Mouse (Mus musculus) monocyte, adult 2 months (primary cell): ENCODE data around the gene G3bp2.
A peak's percentile ranks its signal among the peaks of the same experiment; 100 is the strongest.
"Not testable (repeated sequence)": the region's sequence is repeated elsewhere in the genome, so short reads cannot be mapped to it uniquely, and the experiment has no call there.

Experiments used
- DNase-seq, 2 experiments: peaks; one replicate each; pipeline ENCODE4 v3.0.0; 2022; ENCODE audit warnings: low spot score in 2 of 2, low read depth in 1 of 2

The G3bp2 gene

DNA sequence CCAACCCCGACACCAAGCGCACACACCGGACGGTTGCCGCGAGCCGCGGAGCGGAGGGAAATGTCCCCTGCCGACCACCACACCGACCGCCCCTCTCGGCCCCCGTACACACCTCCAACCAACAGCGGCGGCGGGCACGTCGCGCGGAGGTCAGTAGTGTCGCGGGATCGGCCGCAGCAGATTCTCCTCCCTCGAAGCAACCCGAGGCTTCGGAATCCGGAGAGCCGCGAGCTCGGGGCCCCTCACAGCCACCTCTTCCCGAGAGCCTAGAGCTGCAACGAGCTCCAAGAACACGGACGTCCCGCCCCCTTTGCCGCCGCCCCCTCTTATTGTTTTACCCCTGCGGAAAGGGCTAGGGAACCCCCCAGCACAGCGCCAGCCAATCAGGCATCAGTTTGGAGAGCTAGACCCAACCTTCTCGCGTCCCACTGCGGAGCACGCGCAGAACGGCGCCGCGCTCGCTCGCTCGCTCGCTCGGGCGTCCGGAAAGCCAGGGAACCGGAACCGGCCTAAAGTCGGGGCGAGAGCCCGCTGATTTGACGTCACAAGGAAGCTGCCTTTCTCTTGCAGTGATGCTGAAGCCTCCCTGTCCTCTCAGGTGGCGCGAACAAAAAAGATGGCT is at the start of gene G3bp2:
Gene G3bp2 (minus strand): TSS at position 303 of the 622 bp plus-strand sequence.
- DNase-seq = peak; percentile 93 to 94

DNA sequence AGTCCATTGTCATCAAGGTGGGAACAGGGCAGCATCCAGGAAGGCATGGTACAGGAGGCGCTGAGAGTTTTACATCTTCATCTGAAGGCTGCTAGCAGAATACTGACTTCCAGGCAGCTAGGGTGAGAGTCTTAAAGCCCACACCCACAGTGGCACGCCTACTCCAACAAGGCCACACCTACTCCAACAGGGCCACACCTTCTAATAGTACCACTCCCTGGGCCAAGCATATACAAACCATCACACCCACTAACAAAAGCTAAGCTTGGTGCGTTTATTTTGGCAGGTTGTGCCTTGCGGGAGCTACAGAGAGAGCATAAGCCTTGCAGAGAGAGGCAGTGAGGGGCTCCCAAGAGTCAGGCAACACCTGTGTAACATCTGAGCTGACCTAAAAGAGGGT is 49.5 kb upstream of the G3bp2 start:
- not testable (repeated sequence) for DNase-seq

DNA sequence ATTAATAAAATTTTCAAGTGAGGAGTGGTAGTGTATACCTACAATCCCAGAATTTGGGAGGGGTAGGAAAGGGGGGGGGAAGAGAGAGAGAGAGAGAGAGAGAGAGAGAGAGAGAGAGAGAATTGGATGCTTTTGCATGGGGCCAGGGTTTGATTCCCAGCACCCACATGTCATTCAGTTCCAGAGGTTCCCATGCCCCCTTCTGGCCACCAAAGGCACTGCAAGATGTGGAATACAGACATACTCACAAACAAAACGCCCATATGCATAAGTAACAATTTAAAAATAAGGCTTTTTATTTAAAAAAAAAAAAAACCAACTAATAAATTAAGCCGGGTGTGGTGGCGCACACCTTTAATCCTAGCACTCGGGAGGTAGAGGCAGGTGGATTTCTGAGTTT is 48.6 kb upstream of the G3bp2 start:
- DNase-seq = no peak

DNA sequence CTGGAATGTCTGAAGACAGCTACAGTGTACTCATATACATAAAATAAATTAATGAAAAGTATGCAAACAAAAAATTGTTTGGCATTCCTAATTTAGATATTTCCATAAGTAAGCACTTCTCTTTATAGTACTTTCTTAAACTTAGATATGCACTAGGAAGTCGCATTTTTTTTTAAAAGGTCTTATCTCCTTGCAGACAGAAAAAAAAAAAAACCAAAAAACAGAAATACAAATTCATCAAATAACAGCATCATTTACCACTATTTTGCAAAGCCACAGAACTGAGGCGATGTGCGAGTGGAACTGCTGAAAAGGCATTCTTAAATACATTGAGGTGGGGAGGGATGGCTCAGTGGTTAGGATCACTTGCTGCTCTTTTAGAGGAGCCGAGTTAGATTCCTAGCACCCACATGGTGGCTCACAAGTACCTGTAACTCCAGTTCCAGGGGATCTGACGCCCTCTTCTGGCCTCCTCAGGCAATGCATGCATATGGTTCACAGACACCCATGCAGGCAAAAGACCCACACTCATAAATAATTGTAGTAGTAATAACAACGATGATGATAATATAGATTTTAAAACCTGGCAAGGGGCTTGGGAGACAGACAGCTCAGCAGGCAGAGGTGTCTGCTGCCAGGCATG is 46.6 kb upstream of the G3bp2 start:
- DNase-seq = no peak

- DNase-seq = no peak
Observed at GRCm38 (mm10) chr5:92129321-92129768, 45.8 kb upstream of the G3bp2 start.

GRCm38 (mm10) chr5:92128570-92128969 is 45.1 kb upstream of the G3bp2 start:
- peak in 1 of 2 experiments; percentile 52 for DNase-seq

DNA sequence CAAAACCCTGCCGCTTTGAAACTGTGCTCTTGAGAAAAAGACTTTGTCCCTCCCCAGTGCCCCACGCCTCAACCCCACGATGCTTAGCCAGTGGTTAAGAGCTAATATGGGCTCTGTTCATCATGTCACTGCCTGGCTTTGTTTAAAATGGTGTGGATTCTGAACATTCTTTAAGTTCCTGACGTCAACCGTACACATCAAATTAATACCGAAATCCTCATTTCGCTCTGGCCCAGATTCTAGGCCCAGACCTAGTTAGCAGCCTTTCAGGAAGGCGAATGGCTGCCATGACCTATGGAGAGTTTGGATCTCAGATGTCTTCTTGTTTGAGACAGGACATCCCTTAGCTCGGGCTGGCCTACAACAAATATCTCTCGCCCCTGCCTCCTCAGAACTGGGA is 44.2 kb upstream of the G3bp2 start:
- no peak for DNase-seq

DNA sequence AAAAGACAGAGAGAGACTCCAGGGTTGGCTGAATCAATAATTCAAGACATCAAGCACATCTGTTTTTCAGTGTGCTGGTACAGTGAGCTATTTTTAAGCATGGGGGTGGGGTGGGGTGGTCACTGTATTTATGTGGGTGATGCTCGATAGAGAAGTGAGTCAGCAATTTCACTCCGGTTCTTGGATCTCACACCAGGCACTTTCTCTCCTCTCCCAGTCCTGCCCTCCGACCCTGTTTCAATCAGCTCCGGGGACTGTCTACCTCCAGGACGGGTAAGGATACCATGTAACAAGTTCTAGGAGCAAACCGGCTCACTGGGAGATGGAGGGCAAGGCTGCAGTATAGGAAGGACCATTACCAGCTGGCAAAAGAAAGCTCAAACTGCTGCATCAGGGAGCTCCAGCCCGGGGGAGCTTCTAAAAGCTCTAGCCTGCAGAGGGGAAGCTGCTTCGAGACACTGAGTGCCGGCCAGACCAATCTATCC is 43.7 kb upstream of the G3bp2 start:
- DNase-seq = no peak

- DNase-seq = no peak
Observed at GRCm38 (mm10) chr5:92125446-92125845, 41.9 kb upstream of the G3bp2 start.

- DNase-seq = no peak
Observed at GRCm38 (mm10) chr5:92121636-92122035, 38.1 kb upstream of the G3bp2 start.

DNA sequence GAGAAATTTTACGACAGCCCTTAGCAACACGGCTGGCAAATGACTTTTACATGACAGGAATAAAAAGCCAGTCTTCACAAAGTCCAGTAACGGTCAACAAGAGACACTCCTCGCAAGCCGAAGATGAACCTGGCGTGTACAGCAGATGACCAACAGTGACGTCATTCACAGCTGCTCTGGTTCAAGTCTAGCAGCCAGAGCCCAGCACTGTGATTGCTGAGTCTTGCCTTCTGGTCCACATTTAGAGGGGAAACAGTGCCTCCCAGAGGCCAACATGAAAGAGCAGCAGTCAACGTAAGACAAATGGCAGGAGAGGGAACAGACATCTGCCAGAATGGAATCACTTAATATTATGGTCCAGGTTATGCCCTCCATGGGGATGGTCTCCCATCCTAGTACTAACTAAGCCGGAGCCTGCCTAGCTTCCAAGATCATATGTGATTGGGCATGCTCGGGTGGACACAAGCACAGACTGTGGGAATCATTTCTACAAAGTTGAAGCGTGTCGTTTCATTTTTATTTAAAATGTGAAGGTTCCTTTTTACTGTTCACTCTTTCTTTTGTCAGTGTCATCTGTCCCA is 34.4 kb upstream of the G3bp2 start:
- DNase-seq = peak in 1 of 2 experiments; percentile 48

GRCm38 (mm10) chr5:92114939-92115338 is 31.4 kb upstream of the G3bp2 start:
- no peak for DNase-seq

GRCm38 (mm10) chr5:92114223-92114622 is 30.7 kb upstream of the G3bp2 start:
- no peak for DNase-seq

DNA sequence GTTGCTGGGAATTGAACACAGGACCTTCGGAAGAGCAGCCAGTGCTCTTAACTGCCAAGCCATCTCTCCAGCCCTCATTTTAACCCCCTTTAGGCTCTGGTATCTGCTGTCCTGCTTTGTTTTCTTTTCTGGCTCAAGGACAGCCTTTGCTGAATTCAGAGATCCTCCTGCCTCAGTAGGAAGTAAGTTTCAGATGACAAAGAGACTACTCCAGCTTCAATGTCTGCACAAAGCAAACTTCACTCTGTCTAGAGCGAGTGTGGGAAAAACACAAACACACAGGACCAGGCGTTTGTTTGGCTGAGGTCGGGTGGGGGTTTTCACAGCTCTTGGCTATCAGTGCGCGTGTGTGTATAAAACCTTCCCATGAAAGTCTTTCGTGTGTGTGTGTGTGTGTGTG is 30.0 kb upstream of the G3bp2 start:
- DNase-seq = no peak

- DNase-seq = no peak
Observed at GRCm38 (mm10) chr5:92112585-92112984, 29.1 kb upstream of the G3bp2 start.

DNA sequence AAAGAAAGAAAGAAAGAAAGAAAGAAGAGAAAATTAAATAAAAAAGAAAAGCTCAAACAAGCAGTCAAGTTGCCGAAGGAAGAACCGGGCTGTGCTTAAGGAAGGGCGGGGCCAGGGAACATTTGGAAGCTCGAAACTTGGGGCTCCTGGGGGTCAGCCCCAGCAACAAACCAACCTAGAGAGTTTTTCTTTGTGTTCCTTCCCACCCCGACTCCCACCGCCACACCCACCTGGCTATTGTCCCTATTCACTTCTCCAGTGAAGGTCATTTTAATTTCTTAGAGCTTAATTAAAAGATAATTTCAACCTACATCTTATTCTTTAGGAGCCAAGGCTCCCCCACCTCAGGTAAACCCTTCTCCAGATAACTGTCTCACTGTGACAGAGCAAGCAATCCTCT is 28.7 kb upstream of the G3bp2 start:
- no peak for DNase-seq

GRCm38 (mm10) chr5:92110818-92111355 is 27.4 kb upstream of the G3bp2 start:
- DNase-seq = no peak

DNA sequence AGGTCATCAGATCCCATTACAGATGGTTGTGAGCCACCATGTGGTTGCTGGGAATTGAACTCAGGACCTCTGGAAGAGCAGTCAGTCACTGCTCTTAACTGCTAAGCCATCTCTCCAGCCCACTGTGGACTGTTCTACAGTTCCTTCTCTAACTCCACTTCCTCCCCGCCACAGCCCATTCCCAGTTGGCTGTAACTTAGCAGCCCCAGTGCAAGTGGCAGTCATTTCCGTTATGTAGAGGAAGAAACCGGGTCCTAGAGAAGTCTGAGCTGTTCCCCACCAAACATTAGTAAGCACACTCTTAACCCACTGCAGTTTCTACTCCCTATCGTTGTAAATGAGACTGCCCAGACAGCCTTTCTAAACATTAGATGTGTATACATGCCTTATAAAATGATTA is 23.8 kb upstream of the G3bp2 start:
- DNase-seq = no peak

- DNase-seq = no peak
Observed at GRCm38 (mm10) chr5:92106327-92107125, 23.0 kb upstream of the G3bp2 start.

DNA sequence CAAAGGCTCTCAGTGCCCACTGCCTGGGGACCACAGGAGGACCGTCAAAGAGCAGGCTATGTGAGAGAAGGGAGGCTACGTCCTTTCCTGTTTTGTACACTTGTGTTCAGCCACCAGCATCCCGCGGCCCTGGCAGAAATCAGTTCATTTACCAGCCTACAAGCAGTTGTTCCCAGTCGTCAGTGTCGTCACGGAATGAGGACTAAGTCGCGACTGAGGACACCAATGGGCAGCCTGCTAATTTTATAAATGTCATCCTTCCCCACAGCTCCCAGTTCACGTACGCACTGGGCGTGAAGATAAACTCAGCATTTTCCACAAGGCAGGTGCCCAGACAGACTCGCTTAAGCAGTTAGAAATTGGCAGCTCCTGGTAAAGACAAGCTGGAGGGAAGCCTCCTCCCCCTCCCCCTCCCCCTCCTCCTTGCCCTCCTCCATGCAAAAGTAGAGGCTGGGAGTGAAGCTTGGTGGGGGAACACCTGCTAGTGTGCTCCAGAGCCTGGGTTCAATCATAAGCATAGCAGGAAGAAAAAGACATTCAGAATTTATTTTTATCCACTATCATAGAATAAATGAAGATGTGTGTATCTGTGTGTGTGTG is 20.4 kb upstream of the G3bp2 start:
- DNase-seq = no peak

- DNase-seq = no peak
Observed at GRCm38 (mm10) chr5:92103062-92103461, 19.5 kb upstream of the G3bp2 start.
